Comparison of ENCODE assay signal across 7 mouse cellular contexts in genomic region chr1:77513959-77514324, GRCm38 (mm10). TPM values are rescaled to one million over a fixed set of nuclear protein-coding genes. Genes with fewer than 3 reads are reported as not detected.
DNase-seq lines count a peak whose midpoint lies in the region; ATAC-seq and TF ChIP-seq lines count a peak whose summit lies in the region.

No protein-coding gene starts in this region.

- H3K4me2 ChIP-seq in forebrain, postnatal 0 days (ENCODE audit: low read depth) = peak overlapping the region; percentile 90
- H3K4me2 ChIP-seq in liver, embryonic 12.5 days = peak overlapping the region; percentile 79

- no peaks in the 10 kb centered on the region for H3K9me3 ChIP-seq in megakaryocyte, embryonic 14.5 days
- no peaks in the 10 kb centered on the region for H3K9me3 ChIP-seq in forebrain, postnatal 0 days (ENCODE audit: low read length)
- no peaks in the 10 kb centered on the region for H3K9me3 ChIP-seq in liver, embryonic 12.5 days (replicated peaks)

- peaks cover 37% of the 10 kb centered on the region for H3K4me1 ChIP-seq in megakaryocyte, embryonic 14.5 days
- H3K4me1 ChIP-seq in forebrain, postnatal 0 days (ENCODE audit: insufficient read depth) = peaks cover 14% of the 10 kb centered on the region
- H3K4me1 ChIP-seq in liver, embryonic 12.5 days = peaks cover 26% of the 10 kb centered on the region; the same call in 1 of the 2 replicates

- TF ChIP-seq CTCF in forebrain, postnatal 0 days (IDR thresholded peaks at IDR 0.05; ENCODE audit: low read depth) = no peak

- H3K4me3 ChIP-seq in megakaryocyte, embryonic 14.5 days (replicated peaks) = peak overlapping the region; percentile 89
- H3K4me3 ChIP-seq in forebrain, postnatal 0 days (ENCODE audit: low read depth, low read length) = peak overlapping the region; percentile 70
- H3K4me3 ChIP-seq in liver, embryonic 12.5 days = peak overlapping the region; percentile 56

- peak overlapping the region; percentile 95 for H3K27ac ChIP-seq in forebrain, postnatal 0 days (ENCODE audit: low read depth, low read length)
- H3K27ac ChIP-seq in liver, embryonic 12.5 days = no peak overlapping the region

- peak overlapping the region; percentile 81 for H3K9ac ChIP-seq in forebrain, postnatal 0 days
- H3K9ac ChIP-seq in liver, embryonic 12.5 days = no peak overlapping the region

- H3K27me3 ChIP-seq in megakaryocyte, embryonic 14.5 days (replicated peaks) = peaks cover 53% of the 10 kb centered on the region
- H3K27me3 ChIP-seq in forebrain, postnatal 0 days (ENCODE audit: insufficient read depth, low read length) = no peaks in the 10 kb centered on the region
- peaks cover 70% of the 10 kb centered on the region for H3K27me3 ChIP-seq in liver, embryonic 12.5 days (replicated peaks)

- WGBS in forebrain, postnatal 0 days = 0% methylated on average over 9 of the region's 9 CpGs
- WGBS in liver, embryonic 12.5 days (ENCODE audit: insufficient replicate concordance) = 2% methylated on average over 8 of the region's 9 CpGs

- peak; percentile 70 for DNase-seq in forebrain, postnatal 0 days
- no peak for DNase-seq in retina, postnatal 1 day
- no peak for DNase-seq in embryo, embryonic 10 days (ENCODE audit: low spot score)

- no peak for ATAC-seq in megakaryocyte, adult 5-6 weeks (ENCODE audit: poor library complexity, severe bottlenecking)
- ATAC-seq in forebrain, postnatal 0 days = 0 out of 2 replicates have a peak, but pooled peaks have one; percentile 0
- no peak for ATAC-seq in liver, embryonic 12.5 days
- ATAC-seq in cerebellum, adult (ENCODE audit: insufficient number of reproducible peaks, low FRiP score, low TSS enrichment) = no peak

- H3K36me3 ChIP-seq in megakaryocyte, embryonic 14.5 days (replicated peaks; ENCODE audit: low read length) = no peaks in the 10 kb centered on the region
- no peaks in the 10 kb centered on the region for H3K36me3 ChIP-seq in forebrain, postnatal 0 days (ENCODE audit: insufficient read depth)
- H3K36me3 ChIP-seq in liver, embryonic 12.5 days = no peaks in the 10 kb centered on the region

RNA-seq across cellular contexts. Expression of gene Epha4, which starts 0.9 kb away (rescaled TPM):
- polyA plus RNA-seq in megakaryocyte, embryonic 14.5 days (2012; ENCODE audit: insufficient read depth, low replicate concordance) = 0.09 TPM in 1 of 2 replicates, not detected in the other
- 0.52 and 0.58 TPM in 2 replicates for total RNA-seq in megakaryocyte, adult 5-6 weeks (2015)
- total RNA-seq in megakaryocyte, adult 5-6 weeks (2017) = 0.41 and 0.55 TPM in 2 replicates
- 111 and 118 TPM in 2 replicates for total RNA-seq in forebrain, postnatal 0 days (2014; rRNA removed)
- 45.9 and 58.7 TPM in 2 replicates for polyA plus RNA-seq in forebrain, postnatal 0 days (2015; fragmentation: Nextera tagmentation; extraction: Ambion mirVana)
- polyA plus RNA-seq in liver, embryonic 12.5 days (2016; fragmentation: Nextera tagmentation; extraction: Ambion mirVana) = 1.6 and 1.7 TPM in 2 replicates

Comparison
In these comparisons a context has a peak if more than half of its experiments do, and no peak if none do; other contexts are left out.
1. RNA of gene Epha4, which starts 0.9 kb away (polyA plus RNA-seq): 45.9 to 58.7 TPM in forebrain, postnatal 0 days; 1.6 to 1.7 TPM in liver, embryonic 12.5 days and 0.09 TPM in megakaryocyte, embryonic 14.5 days; every median in the first group is over 10 times any median in the second.
2. Peak in every context shown above with its lines, with median percentiles within 50 percentile points of each other: H3K4me3 ChIP-seq.